Mouse (Mus musculus): ENCODE measurements around the gene Cyp4a12a.
"Not testable (repeated sequence)": the region's sequence is repeated elsewhere in the genome, so short reads cannot be mapped to it uniquely, and the experiment has no call there.

The Cyp4a12a gene

GRCm38 (mm10) chr4:115298746-115299145 is at the start of gene Cyp4a12a:
TSS of gene Cyp4a12a (plus strand) at chr4:115299046.
- not testable (repeated sequence) for DNase-seq (ENCODE audit: low spot score)

DNA sequence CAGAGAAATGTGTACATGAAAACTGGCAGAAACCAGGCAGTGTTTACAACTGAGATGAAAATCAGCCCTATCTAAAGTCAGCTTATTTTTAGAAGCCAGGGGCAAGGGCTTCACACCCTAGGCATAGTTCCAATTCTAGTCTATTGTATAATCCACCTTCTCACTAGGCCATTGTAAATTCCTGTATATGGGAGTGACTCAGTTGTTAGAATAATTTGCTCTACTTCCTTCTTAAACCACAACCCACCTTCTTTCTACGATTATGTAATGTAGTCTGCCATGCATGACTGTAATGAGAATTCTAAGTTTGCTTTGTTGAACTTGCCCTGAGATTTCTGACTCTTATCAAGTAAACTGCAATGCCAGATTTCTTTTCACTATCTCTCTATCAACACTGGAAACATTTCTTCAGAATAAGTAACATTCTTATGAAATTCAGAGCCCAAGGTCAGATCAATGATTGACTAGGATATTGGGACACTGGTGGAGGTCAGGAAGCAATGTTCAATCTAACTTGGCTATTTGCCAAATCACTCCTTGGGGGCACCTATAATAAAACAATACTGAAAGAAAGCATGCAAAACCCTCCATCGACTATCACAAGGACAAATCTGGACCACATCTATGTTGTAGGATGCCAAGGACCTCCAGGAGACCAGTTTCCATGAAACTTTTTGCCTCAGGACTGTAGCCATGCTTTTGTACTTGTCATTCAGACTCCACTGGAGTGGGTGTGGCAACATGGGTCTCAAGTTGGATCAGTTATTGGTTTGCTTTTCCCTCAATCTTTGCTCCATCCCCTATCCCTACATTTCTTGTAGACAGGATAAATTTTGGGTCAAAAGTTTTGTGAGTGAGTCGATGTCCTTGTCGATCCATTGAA is 33.9 kb upstream of the Cyp4a12a start:
- DNase-seq (ENCODE audit: low spot score) = not testable (repeated sequence)

- not testable (repeated sequence) for DNase-seq (ENCODE audit: low spot score)
These were observed 20.4 kb upstream of the Cyp4a12a start for GRCm38 (mm10) chr4:115278215-115278982.

GRCm38 (mm10) chr4:115280342-115280741 is 18.5 kb upstream of the Cyp4a12a start:
- DNase-seq (ENCODE audit: low spot score) = no peak

GRCm38 (mm10) chr4:115280779-115281178 is 18.1 kb upstream of the Cyp4a12a start:
- not testable (repeated sequence) for DNase-seq (ENCODE audit: low spot score)

DNA sequence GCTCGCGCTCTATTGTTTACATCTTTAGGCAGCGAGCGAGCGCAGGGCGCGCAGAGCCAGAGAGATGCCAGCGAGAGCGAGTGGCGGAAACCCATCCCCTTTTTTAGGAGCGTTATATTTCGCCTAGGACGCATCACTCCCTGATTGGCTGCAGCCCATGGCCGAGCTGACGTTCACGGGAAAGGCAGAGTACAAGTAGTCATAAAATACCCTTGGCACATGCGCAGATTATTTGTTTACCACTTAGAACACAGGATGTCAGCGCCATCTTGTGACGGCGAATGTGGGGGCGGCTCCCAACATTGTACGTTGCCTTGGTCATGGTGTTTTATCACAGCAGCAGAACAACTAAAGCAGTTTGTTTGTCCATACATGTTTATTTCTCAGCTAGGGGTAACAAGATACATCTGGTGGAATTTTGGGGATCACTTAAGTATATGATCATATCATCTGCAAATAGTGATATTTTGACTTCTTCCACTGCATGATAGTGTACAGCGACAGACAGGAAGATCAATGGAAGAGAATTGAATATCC is 17.5 kb upstream of the Cyp4a12a start:
- DNase-seq (ENCODE audit: low spot score) = not testable (repeated sequence)

DNA sequence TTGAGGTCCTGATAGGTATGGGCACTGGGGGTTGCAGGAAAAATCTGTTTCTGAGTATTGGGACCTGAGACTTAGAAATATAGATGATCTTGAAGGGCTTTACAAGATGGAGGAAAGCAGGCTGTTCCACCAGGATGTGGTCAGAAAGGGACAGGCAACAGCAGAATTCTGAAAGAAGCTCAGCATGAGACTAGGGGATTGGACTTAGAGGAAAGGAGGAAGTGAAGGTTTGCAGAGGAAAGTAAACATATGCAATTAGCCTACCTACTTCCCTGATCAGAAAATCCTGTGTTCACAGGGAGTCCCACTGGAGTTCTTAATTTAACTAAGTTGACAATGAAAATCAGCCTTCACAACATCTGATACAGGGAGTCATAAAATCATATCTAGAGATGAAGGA is 26.9 kb downstream of the Cyp4a12a start:
- DNase-seq (ENCODE audit: low spot score) = not testable (repeated sequence)

- not testable (repeated sequence) for DNase-seq (ENCODE audit: low spot score)
These were observed 66.8 kb downstream of the Cyp4a12a start for GRCm38 (mm10) chr4:115365624-115366023.

DNA sequence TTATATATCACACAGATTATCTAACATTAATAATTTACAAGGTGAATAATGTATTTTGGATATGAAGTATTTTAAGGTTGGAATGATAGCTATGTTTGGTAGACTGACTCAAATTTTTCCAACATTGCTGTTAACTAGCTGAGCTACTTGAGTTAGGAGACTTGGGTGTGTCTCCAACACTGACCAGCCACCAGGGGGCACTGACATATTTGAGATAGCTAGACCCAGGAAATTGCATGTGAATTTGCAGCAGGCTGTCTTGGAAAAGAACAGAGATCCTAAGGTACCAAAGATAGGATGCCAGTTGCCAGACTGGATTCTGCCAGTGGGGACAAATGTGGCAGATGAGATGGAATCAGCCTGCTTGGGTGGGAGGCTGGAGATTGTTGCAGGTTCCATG is 69.2 kb downstream of the Cyp4a12a start:
- DNase-seq (ENCODE audit: low spot score) = not testable (repeated sequence)

All from layer of hippocampus, adult 11-12 months (tissue).